Mouse (Mus musculus): ENCODE measurements around the gene Tubb4b. TPM values are rescaled to one million over a fixed set of nuclear protein-coding genes. Genes with fewer than 3 reads are reported as not detected.

Tubb4b gene
- polyA plus RNA-seq, 1 experiment = 548 TPM

DNA sequence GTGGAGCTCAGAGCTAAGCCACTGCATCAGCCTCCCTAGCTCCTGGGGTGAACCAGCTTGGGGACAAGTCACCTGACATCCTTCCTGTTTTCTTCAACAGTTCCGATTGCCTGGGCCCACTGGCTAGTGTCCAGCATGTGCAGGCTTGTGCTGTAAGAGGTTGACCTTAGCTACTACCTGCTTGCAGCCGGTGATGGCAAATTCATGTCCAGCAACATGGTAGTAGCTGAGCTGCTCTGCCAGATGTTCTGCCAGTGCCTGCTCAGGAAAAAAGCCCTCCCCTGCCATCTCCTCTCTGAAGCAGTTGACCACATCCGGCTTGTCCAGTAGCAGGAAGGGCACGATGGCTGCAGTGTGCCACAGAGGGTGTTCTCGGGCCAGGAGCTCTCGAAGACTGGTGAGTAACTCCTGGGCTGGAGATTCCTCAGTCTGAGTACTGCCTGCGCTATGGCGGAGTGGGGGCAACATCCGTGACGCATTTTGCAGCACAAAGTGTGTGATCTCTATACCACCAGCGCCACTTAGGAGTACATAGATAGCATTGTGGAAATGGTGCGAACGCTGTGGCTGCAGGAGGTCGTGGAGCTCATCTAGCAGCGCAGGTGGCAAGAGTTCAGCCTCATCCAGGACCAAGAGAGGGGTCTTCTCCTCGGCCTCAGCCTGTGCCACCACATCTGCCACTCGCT, 29.9 kb downstream of the Tubb4b start:
- DNase-seq (ENCODE audit: extremely low spot score in 1 of 2, low spot score in 1 of 2) = no peak

DNA sequence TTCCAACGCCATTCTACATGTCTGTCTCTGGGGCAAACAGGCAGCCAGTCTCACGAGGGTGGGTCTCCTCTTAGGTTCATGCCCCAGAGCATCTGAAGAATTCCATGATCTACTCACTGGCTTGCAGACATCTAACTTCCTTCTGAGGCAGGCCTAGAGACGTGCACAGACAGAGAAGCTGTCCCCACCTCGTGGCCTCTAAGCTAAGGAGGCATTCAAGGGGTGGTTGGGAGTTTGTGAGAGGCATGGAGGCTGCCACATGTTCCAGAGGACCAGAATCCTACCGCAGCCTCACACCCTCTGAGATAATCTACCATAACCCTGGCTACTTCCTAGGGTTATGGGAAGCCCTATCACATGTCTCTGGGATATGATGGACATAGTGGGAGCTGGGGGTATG, 30.5 kb downstream of the Tubb4b start:
- DNase-seq (ENCODE audit: extremely low spot score in 1 of 2, low spot score in 1 of 2) = no peak

DNA sequence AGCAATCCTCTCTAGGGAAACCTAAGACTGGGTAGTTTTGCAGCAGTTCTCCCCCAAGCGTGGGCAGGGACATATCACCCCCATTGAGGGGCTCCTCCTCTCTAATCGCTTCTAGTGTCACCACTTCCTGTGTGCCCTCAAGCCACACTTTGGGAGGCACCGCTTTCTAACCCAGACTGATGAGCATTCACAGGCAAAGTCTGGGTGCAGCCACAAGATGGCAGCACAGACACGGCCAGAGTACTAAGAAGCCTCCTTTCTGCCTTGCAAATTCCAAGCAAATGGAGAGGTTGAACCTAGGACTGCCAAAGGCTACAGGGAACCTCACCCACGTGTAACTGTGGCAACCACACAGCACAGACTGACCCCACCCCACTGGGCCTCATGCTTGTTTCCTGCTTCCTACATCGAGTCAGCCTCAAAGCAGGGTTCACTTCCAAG, 31.2 kb downstream of the Tubb4b start:
- peak; percentile 71 to 90 for DNase-seq (ENCODE audit: extremely low spot score in 1 of 2, low spot score in 1 of 2)

DNA sequence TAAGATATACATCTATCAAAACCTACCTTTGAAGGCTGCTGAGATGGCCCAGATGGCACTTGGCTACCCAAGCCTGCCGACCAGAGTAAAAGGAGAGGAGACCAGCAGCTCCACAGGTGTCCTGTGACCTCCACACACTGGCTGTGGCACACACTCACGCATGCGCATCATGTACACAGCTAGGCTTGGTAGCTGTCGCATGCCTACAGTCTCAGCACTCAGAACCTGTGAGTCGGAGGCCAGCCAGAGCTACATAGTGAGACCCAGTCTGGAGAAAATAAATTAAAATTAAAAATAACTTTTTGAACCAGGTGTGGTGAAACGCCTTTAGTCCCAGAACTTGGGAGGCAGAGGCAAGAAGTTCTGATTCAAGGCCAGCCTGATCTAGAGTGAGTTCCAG, 36.7 kb downstream of the Tubb4b start:
- DNase-seq (ENCODE audit: extremely low spot score in 1 of 2, low spot score in 1 of 2) = no peak

DNA sequence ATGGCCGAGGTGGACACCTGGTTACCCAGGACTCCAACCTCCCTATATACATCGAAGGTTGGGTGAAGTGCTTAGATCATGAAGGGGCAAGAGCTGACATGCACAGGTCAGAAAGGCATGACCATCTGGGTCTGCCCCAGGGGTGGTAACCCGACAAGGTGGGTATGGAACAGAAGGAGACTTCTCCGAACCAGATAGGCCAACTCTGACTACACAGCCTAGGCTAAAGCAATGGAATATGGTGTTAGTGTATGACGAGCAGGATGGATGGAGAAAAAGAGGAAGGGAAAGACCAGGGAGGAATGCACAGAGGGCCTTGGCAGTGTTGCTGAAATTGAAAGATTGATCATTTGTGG, 37.9 kb downstream of the Tubb4b start:
- DNase-seq (ENCODE audit: extremely low spot score in 1 of 2, low spot score in 1 of 2) = no peak

DNA sequence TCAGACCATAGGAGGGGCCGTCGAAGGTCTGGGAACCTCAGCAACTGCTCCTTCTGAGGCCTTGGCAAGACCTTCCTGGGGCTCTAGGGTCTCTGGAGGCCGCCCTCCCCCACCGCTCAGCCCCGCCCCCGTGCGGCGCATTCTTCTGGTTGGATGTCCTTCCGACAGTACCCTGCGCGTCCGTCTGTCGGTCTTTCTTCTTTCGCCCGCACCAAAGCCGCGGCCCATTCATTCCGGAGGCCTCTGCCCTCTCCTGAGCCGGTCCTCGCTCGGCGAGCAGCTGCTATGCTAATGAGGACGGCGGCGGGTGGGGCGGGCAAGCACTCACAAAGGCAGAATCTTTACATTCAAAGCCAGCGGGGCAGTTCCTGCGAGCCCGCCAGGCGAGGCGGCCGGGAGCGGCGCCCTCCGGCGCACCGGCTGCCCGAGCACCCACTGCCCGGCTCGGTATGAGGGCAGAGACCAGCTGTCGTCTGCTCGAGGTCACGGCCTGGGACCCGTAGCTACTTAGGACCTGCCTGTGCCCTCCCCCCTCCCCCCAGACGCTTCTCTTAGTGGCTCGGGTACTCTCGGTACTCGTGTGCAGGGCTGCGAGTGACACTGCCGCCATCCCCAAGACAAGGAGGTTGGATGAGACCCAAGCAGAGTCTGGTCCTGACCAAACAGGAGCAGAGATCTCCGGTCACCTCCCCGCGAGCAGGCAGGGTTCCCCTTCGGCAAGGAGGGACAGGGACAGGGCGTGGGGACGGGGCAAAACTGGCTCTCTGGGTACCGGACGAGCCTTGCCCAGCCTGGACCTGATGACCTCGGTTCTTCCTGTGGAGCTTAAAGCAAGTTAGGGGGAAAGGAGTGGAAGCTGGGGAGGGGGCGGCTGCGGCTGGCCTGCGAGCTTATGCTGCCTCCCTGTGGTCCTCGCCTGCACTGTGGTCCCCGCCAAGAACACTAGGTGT, 38.6 kb downstream of the Tubb4b start:
- DNase-seq (ENCODE audit: extremely low spot score in 1 of 2, low spot score in 1 of 2) = no peak

DNA sequence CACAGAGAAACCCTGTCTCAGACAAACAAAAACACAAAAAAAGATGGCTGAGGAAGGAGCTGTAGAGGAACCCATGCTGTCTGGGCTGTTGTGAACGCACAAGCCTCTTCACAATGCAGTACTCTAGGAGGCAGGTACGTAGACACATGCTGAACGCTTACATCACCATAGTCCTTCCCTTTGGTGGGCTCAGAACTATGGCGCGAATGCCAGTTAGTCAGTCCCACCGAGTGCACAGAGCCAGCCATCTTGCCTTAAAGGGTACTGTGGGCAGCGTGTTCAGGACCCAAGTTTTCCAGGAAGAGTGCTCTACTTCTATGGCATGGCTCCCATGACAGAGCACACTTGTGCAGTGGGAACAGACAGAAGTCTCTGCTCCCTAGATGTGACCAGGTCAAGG, 40.0 kb downstream of the Tubb4b start:
- DNase-seq (ENCODE audit: extremely low spot score in 1 of 2, low spot score in 1 of 2) = no peak

DNA sequence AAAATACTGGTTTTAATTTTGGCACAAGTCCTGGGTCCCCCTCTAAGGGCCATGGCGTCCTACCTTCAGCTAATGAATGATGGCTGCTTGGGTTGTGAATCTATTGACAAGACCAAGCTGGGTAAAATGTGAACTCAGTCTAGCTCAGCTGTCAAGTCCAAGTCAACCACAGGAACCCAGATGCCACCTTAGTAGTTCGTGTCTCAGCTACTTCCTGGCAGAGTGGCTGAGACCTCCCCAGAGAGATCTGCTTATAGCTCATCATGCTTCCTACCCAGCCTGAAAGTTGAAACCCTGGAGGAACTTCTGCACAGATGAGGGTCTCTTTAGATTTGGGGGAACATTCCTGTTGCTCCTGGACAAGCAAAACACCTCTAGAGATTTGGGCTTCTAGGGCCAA, 41.2 kb downstream of the Tubb4b start:
- DNase-seq (ENCODE audit: extremely low spot score in 1 of 2, low spot score in 1 of 2) = no peak

DNA sequence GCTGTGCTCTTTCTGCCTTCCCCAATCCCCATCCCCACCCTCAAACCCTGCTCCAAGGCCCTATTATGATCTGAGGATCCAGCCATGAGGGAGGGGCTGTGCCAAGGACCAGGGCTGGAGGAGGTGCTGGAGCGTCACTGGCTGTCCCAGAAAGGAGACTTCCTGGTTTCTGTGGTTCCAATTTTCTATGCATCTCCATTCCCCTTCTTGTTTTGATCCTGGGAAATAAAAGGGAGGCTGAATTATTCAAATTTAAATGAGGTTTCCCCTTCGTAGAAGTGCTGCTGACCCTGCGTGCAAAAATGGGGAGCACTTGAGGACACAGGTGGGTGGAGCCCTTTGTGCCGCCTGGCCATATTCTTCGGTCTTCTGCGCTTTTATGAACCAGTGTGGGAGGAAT, 41.8 kb downstream of the Tubb4b start:
- DNase-seq (ENCODE audit: extremely low spot score in 1 of 2, low spot score in 1 of 2) = no peak

DNA sequence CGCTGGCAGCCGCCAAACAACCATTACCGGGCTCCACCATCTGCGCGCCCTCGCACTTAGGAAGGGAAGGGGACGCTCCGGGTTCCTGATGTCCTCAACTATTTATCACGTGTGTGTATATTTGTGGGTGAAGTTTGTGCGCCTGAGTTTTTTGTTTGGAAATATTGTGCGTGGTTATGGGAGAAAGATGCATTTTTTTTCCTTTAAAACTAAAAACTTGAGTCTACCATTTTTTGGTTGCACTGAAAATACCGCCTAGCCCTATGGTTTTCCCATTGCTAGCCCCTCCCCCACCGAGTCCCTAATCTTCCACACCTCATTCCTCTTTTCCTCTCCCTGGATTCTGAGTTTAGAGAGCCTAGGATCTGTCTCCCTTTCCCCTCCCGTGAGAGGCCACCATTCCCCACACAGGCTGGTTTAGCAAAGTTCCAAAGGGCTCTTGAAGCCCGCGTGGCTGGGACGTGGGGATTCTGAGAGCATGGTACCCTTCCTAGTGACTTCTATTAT, 42.6 kb downstream of the Tubb4b start:
- no peak for DNase-seq (ENCODE audit: extremely low spot score in 1 of 2, low spot score in 1 of 2)

DNA sequence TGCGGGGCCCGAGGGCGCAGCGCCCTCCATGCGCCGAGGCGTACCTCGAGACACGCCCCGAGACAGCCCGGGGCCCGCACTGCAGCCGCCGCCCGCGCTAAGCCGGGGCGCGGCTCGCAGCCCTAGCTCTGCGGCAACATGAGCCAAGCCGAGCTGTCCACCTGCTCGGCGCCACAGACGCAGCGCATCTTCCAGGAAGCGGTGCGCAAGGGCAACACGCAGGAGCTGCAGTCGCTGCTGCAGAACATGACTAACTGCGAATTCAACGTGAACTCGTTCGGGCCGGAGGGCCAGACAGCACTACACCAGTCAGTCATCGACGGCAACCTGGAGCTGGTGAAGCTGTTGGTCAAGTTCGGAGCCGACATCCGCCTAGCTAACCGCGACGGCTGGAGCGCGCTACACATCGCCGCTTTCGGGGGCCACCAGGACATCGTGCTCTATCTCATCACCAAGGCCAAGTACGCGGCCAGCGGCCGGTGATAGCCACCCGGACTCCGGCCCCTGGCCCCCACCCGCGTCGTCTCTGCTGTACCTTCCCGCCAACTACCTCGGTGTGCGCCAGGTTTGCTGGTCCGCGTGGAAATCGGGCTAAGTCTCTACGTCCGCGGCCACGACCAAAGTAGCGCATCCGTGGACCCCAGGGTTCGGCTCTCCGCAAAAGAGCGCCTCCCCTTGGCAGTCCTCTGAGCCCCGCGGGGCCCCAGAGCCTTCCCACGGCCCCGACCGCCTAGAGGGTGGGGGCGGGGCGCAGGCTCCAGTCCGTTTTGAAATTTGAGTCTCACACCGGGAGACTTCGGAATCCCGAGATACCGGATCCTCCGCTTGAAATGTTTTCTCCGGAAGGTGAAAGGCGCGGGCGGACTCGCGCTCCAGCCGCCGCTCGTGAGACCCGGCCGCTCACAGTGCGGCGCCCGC, 43.3 kb downstream of the Tubb4b start:
- no peak for DNase-seq (ENCODE audit: extremely low spot score in 1 of 2, low spot score in 1 of 2)

DNA sequence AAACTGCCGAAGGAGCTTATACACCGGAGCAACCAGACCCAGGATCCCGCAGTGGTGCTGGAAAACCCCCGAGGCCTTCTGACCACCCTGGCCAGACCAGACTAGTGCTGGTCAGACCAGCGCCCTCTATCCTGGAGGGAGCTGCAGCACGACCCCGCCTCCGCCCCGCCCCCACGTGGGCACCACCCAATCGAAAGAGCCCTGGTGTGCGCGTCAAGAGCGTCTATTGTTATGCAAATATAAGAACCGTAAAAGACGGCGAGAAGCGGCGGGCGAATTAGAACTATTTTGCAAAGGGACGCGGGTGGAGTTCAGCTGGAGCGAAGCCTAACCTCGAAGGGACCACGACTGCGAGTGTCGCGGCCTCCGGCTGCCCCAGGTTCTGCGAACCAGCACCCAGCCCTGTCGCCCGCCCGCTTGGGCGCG, 44.0 kb downstream of the Tubb4b start, which contains the start of gene Nrarp:
TSS of gene Nrarp (plus strand) at position 281 of the 426 bp plus-strand sequence.
- DNase-seq (ENCODE audit: extremely low spot score in 1 of 2, low spot score in 1 of 2) = peak; percentile 90 to 93

DNA sequence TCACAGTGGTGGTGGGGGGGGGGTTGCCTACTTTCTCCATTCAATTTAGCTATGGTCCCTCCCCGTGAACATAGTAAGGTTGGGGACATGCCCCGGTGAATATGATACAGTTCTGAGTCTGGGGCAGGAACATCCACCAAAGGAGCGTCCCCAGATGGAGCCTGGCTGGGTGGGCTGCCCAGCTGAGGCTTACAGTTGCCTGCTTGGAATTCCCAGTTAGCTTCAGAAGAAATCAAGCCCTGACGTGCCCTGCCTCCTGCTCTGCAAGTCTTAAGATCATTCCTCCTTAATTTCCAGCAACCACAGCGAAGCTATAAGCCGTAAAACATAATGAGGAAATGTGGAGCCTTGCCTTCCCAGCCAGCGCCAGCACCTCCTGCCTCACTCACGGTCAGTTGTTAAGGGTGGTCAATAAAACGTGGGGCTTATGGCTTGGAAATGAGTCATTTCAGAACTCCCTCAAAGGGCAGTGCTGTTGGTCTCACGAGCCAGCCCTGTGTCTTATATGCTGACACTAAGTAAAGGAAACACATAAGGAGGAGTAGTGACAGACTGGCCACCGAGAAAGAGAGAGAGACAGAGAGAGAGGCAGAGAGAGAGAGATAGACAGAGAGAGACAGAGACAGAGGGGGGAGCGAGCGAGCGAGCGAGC, 44.8 kb downstream of the Tubb4b start:
- DNase-seq (ENCODE audit: extremely low spot score in 1 of 2, low spot score in 1 of 2) = no peak

DNA sequence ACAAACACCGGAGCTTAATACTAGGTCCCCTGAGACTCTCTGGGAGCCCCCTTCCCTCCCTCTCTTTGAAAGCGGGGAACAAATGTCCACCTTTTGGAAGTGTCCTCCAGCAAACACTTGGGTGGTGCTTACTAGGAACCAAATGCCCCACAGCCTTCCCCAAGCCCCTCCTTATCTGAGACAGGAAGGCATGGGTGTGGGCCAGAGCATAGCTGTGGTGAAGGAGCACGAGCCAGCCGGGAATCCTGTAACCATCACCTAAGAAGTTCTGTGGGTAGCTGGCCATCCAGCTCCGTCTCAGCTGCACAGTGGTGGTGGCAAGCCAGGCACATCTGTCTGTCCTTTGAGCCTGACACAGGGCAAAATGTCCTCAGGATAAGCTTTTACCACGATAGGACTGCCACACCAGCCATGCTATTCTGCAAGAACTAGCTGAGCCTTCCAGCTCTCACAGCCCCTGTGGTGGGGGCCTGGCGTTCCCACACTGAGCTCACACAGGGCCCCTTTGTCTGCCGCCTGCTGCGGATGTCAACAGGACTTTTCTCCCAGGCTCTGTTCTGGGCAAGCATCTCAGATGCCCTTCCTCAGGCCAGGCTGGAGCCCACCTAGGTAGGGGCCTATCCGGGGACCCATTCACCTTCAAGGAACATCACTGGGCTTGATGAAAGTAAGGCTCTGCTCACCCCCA, 46.1 kb downstream of the Tubb4b start:
- DNase-seq (ENCODE audit: extremely low spot score in 1 of 2, low spot score in 1 of 2) = peak in 1 of 2 experiments; percentile 46

DNA sequence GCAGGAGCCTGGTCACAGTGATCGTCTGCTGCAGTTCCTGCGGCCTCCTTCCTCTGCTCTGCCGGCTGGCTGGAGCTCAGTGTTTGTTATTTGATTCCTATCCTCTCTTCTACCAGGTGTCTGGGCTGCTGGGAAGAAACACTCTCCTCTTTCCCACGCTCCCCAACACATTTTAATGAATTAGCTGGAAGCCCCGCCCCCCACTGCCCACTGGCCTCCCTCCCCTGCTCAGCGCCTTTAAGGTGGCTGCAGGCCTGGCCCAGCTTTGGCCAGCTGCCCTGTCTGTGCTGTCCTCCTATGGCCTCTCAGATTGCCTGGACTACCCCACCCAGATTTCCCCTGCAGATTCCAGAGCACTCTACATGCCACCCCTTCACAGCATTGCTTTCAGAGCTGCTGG, 46.8 kb downstream of the Tubb4b start:
- no peak for DNase-seq (ENCODE audit: extremely low spot score in 1 of 2, low spot score in 1 of 2)

DNA sequence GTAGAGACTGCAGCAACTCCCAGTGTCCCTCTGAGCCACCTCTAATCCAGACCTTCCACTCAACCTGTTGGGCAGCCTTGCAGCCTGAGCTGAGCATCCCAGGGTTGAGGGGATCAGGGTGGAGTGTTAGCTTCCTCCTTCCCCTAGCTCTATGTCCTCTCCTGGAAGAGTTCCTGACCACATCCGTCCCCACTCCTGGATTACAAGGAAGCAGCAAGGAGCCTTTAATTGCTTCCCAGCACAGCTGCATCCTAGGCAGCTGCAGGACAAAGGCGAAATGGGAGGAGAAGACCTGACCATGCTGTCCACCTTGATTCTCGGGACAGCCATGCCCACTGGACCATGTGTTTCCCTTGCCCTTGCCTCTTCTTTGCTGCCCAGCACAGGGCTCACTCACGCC, 47.4 kb downstream of the Tubb4b start:
- DNase-seq (ENCODE audit: extremely low spot score in 1 of 2, low spot score in 1 of 2) = no peak

DNA sequence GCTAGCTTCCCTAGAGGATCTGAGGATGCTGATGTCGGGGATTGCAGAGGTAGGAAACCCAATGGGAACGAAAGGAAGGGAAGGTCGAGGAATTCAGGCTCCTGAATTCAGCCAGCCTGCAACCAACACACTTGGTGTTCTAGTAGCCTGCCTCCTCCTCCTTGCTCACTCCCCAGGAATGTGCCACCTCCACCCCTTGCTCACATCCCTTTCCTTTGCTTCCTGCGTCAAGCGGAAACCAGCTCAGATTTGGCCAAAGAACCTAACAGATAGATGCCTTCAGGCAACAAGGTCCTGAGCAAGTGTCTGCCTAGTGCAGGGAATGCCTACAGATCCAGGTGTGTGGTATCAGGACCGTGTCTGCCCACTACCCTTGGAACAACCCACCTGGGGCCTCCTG, 47.9 kb downstream of the Tubb4b start:
- DNase-seq (ENCODE audit: extremely low spot score in 1 of 2, low spot score in 1 of 2) = no peak

DNA sequence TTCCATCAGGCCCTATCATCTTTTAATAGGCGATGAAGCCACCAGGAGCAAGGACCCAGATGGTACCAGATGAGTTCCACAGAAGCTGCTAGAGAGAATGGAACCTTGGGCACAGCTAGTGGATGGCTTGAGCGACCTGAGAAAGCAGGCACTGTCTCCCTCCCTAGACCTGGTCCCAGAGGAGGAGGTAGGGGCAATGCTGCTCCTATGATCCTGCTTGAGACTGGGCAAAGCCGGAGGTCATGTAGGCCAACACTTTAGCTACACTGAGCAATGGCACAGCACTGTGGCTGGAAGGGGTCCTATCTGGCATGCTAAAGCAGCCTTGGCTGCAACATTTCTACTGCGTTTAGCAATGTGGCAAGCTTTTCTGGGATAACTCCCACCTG, 48.8 kb downstream of the Tubb4b start:
- no peak for DNase-seq (ENCODE audit: extremely low spot score in 1 of 2, low spot score in 1 of 2)

DNA sequence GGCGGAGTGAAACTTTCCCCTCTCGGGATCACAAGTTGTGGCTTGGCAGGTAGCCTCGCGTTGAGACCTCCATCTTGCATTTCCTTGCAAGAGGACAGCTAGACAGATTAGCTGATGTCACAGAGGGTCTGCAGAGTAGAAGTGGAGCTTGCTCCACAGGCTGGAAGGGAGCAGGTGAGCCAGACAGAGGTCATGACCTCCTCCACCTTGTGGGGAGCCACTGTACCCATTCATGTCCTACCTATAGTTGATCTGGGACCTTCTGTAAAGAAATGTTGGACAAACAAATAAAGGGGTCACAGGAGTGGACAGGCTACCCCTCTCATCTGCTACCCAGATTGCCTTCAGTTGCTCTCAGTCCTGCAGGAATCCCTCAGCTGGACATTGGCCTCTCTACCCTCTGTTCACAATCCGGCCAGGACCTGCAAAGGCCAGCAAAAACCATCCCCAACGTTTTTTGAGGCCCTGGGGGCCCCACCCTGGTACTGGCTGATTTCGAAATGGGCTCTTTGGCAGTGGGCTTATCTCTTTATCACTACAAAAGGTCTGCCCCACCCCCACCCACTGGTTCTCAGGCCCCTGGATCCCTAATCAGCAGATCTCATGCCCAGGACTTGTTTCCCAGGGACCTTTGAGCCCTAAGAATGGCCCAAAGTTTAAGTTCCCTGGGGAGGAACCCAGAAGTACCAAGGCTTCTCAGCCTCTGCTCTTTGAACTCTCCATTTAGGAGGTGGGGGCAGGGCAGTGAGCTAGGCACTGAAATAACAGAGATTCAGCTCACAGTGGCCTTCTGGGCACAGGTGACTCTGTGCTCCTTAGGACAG, 49.4 kb downstream of the Tubb4b start:
- DNase-seq (ENCODE audit: extremely low spot score in 1 of 2, low spot score in 1 of 2) = no peak
